10 mouse cellular contexts compared by ENCODE assay signal in the genomic region with DNA sequence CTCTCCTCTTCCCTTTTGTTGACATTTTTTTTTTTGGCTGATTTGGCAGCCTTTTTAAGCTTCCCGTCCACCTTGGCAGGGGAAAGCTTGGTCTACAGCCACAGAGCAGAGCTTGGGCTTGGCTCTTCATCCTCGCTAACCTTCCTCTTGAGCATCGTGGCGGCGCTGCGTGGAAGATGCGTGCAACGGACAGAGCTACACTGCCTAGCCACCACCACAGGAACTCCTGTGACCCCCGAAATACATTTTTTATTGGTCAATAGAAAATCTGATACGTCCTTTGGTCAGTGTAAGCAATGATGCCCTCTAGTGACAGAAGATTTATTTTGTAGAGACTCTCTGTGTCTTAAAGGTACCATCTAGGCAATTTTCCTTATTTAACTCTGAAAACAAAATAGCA. TPM values are rescaled to one million over a fixed set of nuclear protein-coding genes. Genes with fewer than 3 reads are reported as not detected.
DNase-seq lines count a peak whose midpoint lies in the region; ATAC-seq and TF ChIP-seq lines count a peak whose summit lies in the region.
"Had no signal": no experiment of that assay in that cellular context is flagged by ENCODE, and none has a peak within 500 bp of the region (broad histone marks: within the 10 kb centered on the region; RNA-seq: fewer than 3 reads in every experiment).

No protein-coding gene starts in this region.

- no peak overlapping the region for H3K9ac ChIP-seq in lung, embryonic 14.5 days
- H3K9ac ChIP-seq: embryonic facial prominence, embryonic 12.5 days had no signal

- no peak for ATAC-seq in lung, embryonic 14.5 days (ENCODE audit: insufficient read depth)
- ATAC-seq: inflammation-experienced regulatory T-cells, adult 6 months had no signal

- WGBS in cerebellum, adult 2 months = 4% methylated on average over 10 of the region's 10 CpGs
- WGBS in lung, embryonic 14.5 days = 51% methylated on average over 10 of the region's 10 CpGs
- 42% methylated on average over 10 of the region's 10 CpGs for WGBS in small intestine, adult 2 months

- H3K27ac ChIP-seq in cerebellum, adult 2 months (ENCODE audit: insufficient read depth, low read length) = no peak overlapping the region
- no peak overlapping the region for H3K27ac ChIP-seq in lung, embryonic 14.5 days (ENCODE audit: low read depth)
- no peak overlapping the region for H3K27ac ChIP-seq in small intestine, adult 2 months (ENCODE audit: insufficient read depth, low read depth, low read length)
- H3K27ac ChIP-seq: embryonic facial prominence, embryonic 12.5 days had no signal

- no peaks in the 10 kb centered on the region for H3K9me3 ChIP-seq in lung, embryonic 14.5 days (ENCODE audit: low read depth, low read length)
- H3K9me3 ChIP-seq: embryonic facial prominence, embryonic 12.5 days had no signal

- no peak for TF ChIP-seq POLR2A in cerebellum, adult 2 months (IDR thresholded peaks at IDR 0.05; ENCODE audit: borderline replicate concordance, insufficient read depth, low read length)
- no peak for TF ChIP-seq POLR2A in small intestine, adult 2 months (IDR thresholded peaks at IDR 0.05; ENCODE audit: low read depth, low read length)

- peak overlapping the region; percentile 39 for H3K4me2 ChIP-seq in lung, embryonic 14.5 days
- H3K4me2 ChIP-seq: embryonic facial prominence, embryonic 12.5 days had no signal

- no peaks in the 10 kb centered on the region for H3K27me3 ChIP-seq in cerebellum, adult 2 months (ENCODE audit: control insufficient read depth, insufficient read depth, low read length)
- H3K27me3 ChIP-seq in lung, embryonic 14.5 days (ENCODE audit: insufficient read depth, low read length) = no peaks in the 10 kb centered on the region
- no peaks in the 10 kb centered on the region for H3K27me3 ChIP-seq in small intestine, adult 2 months (ENCODE audit: control insufficient read depth, insufficient read depth, low read length)
- H3K27me3 ChIP-seq: embryonic facial prominence, embryonic 12.5 days had no signal

- no peaks in the 10 kb centered on the region for H3K36me3 ChIP-seq in lung, embryonic 14.5 days (ENCODE audit: insufficient read depth)
- no peaks in the 10 kb centered on the region for H3K36me3 ChIP-seq in small intestine, adult 2 months (ENCODE audit: control insufficient read depth, insufficient read depth, low read length)
- H3K36me3 ChIP-seq: embryonic facial prominence, embryonic 12.5 days had no signal

- TF ChIP-seq CTCF in cerebellum, adult 2 months (IDR thresholded peaks at IDR 0.05; ENCODE audit: borderline replicate concordance, insufficient read depth, low read depth, low read length) = peak; percentile 23; the same call in 1 of the 2 replicates
- TF ChIP-seq CTCF in lung, embryonic 14.5 days (IDR thresholded peaks at IDR 0.05; ENCODE audit: low read depth) = peak; percentile 45
- peak; percentile 50; the same call in 1 of the 2 replicates for TF ChIP-seq CTCF in small intestine, adult 2 months (IDR thresholded peaks at IDR 0.05; ENCODE audit: extremely low read depth, insufficient read length, insufficient replicate concordance, low read depth, low read length)

- H3K4me3 ChIP-seq in cerebellum, adult 2 months (replicated peaks; ENCODE audit: insufficient read depth, low read depth, low read length) = peak overlapping the region; percentile 44
- no peak overlapping the region for H3K4me3 ChIP-seq in lung, embryonic 14.5 days (ENCODE audit: low read depth, low read length)
- peak overlapping the region; percentile 53 for H3K4me3 ChIP-seq in small intestine, adult 2 months (ENCODE audit: low read depth, low read length)
- H3K4me3 ChIP-seq: embryonic facial prominence, embryonic 12.5 days had no signal

- H3K4me1 ChIP-seq in cerebellum, adult 2 months (ENCODE audit: control insufficient read depth, insufficient read depth, low read length) = no peaks in the 10 kb centered on the region
- H3K4me1 ChIP-seq in lung, embryonic 14.5 days (ENCODE audit: insufficient read depth) = 0 out of 2 replicates have a peak, but pooled peaks cover 3% of the 10 kb centered on the region
- H3K4me1 ChIP-seq in small intestine, adult 2 months (ENCODE audit: control insufficient read depth, insufficient read depth, insufficient read length, low read length) = peaks cover 2% of the 10 kb centered on the region
- H3K4me1 ChIP-seq: embryonic facial prominence, embryonic 12.5 days had no signal

- DNase-seq in cerebellum, adult 2 months = peak; percentile 15 to 21
- no peak for DNase-seq in cerebellum, postnatal 4 days (ENCODE audit: low spot score in 2 of 2)
- DNase-seq in lung, embryonic 14.5 days = peak; percentile 76
- DNase-seq in lung, postnatal 14 days = no peak
- peak; percentile 28 to 51 for DNase-seq in heart, postnatal 36 days
- no peak for DNase-seq in adrenal gland, adult 18-20 months (ENCODE audit: low spot score in 2 of 2)
- DNase-seq in yolk sac, embryonic 10.5 days (ENCODE audit: low spot score) = no peak

- intact Hi-C loops in heart, postnatal 36 days (cut with DNase I) = loop anchor here (1.0 kb wide), 1 partner anchor 40 kb away; no protein-coding TSS in a partner anchor

RNA-seq across cellular contexts. Expression of gene Fas, which starts 6.1 kb away (rescaled TPM):
- 1.5 and 1.8 TPM in 2 replicates for polyA plus RNA-seq in cerebellum, adult 2 months (2012; rRNA removed)
- polyA plus RNA-seq in lung, embryonic 14.5 days (2014; fragmentation: Nextera tagmentation; extraction: Ambion mirVana) = 5.7 and 6.3 TPM in 2 replicates
- total RNA-seq in heart, postnatal 36 days (2021) = 10 to 100 TPM; 15.0 to 15.7 TPM
- 1.1 and 2.3 TPM in 2 replicates for polyA plus RNA-seq in small intestine, adult 2 months (2012; rRNA removed)
- 10 to 100 TPM in 1 of 2 experiments, 1 to 10 TPM in 1; 8.5 to 10.7 TPM for total RNA-seq in adrenal gland, adult 18-20 months (2021)

RNA-seq across cellular contexts. Expression of gene Acta2, which starts 29.0 kb away (rescaled TPM):
- 22.0 and 28.4 TPM in 2 replicates for polyA plus RNA-seq in cerebellum, adult 2 months (2012; rRNA removed)
- polyA plus RNA-seq in lung, embryonic 14.5 days (2014; fragmentation: Nextera tagmentation; extraction: Ambion mirVana) = 854 and 863 TPM in 2 replicates
- 100 to 1,000 TPM; 142 to 147 TPM for total RNA-seq in heart, postnatal 36 days (2021)
- 432 and 487 TPM in 2 replicates for polyA plus RNA-seq in small intestine, adult 2 months (2012; rRNA removed)
- total RNA-seq in adrenal gland, adult 18-20 months (2021) = 10 to 100 TPM; 41.4 to 97.6 TPM

Comparison
In these comparisons a context has a peak if more than half of its experiments do, and no peak if none do; other contexts are left out.
1. DNase-seq: peak in cerebellum, adult 2 months (2 of 2), lung, embryonic 14.5 days (single experiment) and heart, postnatal 36 days (2 of 2); none in cerebellum, postnatal 4 days (0 of 2), lung, postnatal 14 days (single experiment), adrenal gland, adult 18-20 months (0 of 2) and yolk sac, embryonic 10.5 days (single experiment).
2. RNA of gene Acta2, which starts 29.0 kb away (polyA plus RNA-seq): 854 to 863 TPM in lung, embryonic 14.5 days and 432 to 487 TPM in small intestine, adult 2 months; 22.0 to 28.4 TPM in cerebellum, adult 2 months; every median in the first group is over 10 times any median in the second.
3. Peak in every context shown above with its lines, with median percentiles within 50 percentile points of each other: CTCF ChIP-seq.